Mouse (Mus musculus): Measurements from ENCODE around the gene Rcan3. TPM values are rescaled to one million over a fixed set of nuclear protein-coding genes. Genes with fewer than 3 reads are reported as not detected.

Gene Rcan3
- total and polyA plus RNA-seq, 3 experiments = 6.8 to 11.3 (median 8.5) TPM

GRCm38 (mm10) chr4:135385614-135386013 lies 48.0 kb downstream of the Rcan3 start:
- no peak for DNase-seq
- no peaks in the 10 kb centered on the region for H3K4me1 ChIP-seq (ENCODE audit: control insufficient read depth, insufficient read depth, low read length)
- H3K36me3 ChIP-seq (ENCODE audit: control insufficient read depth, insufficient read depth, low read length) = no peaks in the 10 kb centered on the region
- intact Hi-C loops (cut with DNase I) = no loop called here
- TF ChIP-seq EP300 (IDR thresholded peaks at IDR 0.05; ENCODE audit: insufficient read depth, low read depth, low read length) = no peak
- no peak for TF ChIP-seq CTCF (IDR thresholded peaks at IDR 0.05)
- TF ChIP-seq POLR2A (IDR thresholded peaks at IDR 0.05; ENCODE audit: insufficient read depth, low read depth, low read length) = no peak
- no peaks in the 10 kb centered on the region for H3K27me3 ChIP-seq (ENCODE audit: control insufficient read depth, insufficient read depth, low read length)
- H3K9ac ChIP-seq (ENCODE audit: low read depth, low read length) = no peak overlapping the region
- no peak overlapping the region for H3K4me3 ChIP-seq
- WGBS = 18% methylated on average over 10 of the region's 10 CpGs
- no peak overlapping the region for H3K27ac ChIP-seq
- H3K79me2 ChIP-seq (replicated peaks; ENCODE audit: control insufficient read depth, insufficient read depth, low read length) = no peaks in the 10 kb centered on the region

GRCm38 (mm10) chr4:135382316-135382715 lies 51.3 kb downstream of the Rcan3 start:
- Histone ChIP-seq H3K4me1 (ENCODE audit: control insufficient read depth, insufficient read depth, low read length) (no peaks in the 10 kb centered on the region), H3K27ac (no peak overlapping the region), H3K9ac (ENCODE audit: low read depth, low read length) (no peak overlapping the region), H3K27me3 (ENCODE audit: control insufficient read depth, insufficient read depth, low read length) (no peaks in the 10 kb centered on the region), H3K4me3 (no peak overlapping the region), H3K79me2 (replicated peaks; ENCODE audit: control insufficient read depth, insufficient read depth, low read length) (no peaks in the 10 kb centered on the region), H3K36me3 (ENCODE audit: control insufficient read depth, insufficient read depth, low read length) (no peaks in the 10 kb centered on the region)
- no peak for TF ChIP-seq POLR2A (IDR thresholded peaks at IDR 0.05; ENCODE audit: insufficient read depth, low read depth, low read length)
- TF ChIP-seq CTCF (IDR thresholded peaks at IDR 0.05) = peak; percentile 99
- TF ChIP-seq EP300 (IDR thresholded peaks at IDR 0.05; ENCODE audit: insufficient read depth, low read depth, low read length) = 0 out of 2 replicates have a peak, but pooled peaks have one; percentile 67
- peak; percentile 54 to 72 for DNase-seq
- intact Hi-C loops (cut with DNase I) = loop anchor here (1.0 to 2.0 kb wide), 2 partner anchors 29 to 284 kb away; no protein-coding TSS in a partner anchor
- WGBS = 3% methylated on average over 14 of the region's 14 CpGs

GRCm38 (mm10) chr4:135381355-135381754 lies 52.3 kb downstream of the Rcan3 start:
- no peak for TF ChIP-seq POLR2A (IDR thresholded peaks at IDR 0.05; ENCODE audit: insufficient read depth, low read depth, low read length)
- H3K9ac ChIP-seq (ENCODE audit: low read depth, low read length) = no peak overlapping the region
- no peaks in the 10 kb centered on the region for H3K79me2 ChIP-seq (replicated peaks; ENCODE audit: control insufficient read depth, insufficient read depth, low read length)
- no peaks in the 10 kb centered on the region for H3K4me1 ChIP-seq (ENCODE audit: control insufficient read depth, insufficient read depth, low read length)
- H3K27me3 ChIP-seq (ENCODE audit: control insufficient read depth, insufficient read depth, low read length) = no peaks in the 10 kb centered on the region
- WGBS = 64% methylated on average over 8 of the region's 8 CpGs
- intact Hi-C loops (cut with DNase I) = no loop called here
- DNase-seq = no peak
- no peak overlapping the region for H3K4me3 ChIP-seq
- H3K27ac ChIP-seq = no peak overlapping the region
- H3K36me3 ChIP-seq (ENCODE audit: control insufficient read depth, insufficient read depth, low read length) = no peaks in the 10 kb centered on the region

GRCm38 (mm10) chr4:135377241-135377640 lies 56.4 kb downstream of the Rcan3 start:
- Histone ChIP-seq H3K27me3 (ENCODE audit: control insufficient read depth, insufficient read depth, low read length) (no peaks in the 10 kb centered on the region), H3K4me3 (no peak overlapping the region), H3K27ac (no peak overlapping the region), H3K36me3 (ENCODE audit: control insufficient read depth, insufficient read depth, low read length) (no peaks in the 10 kb centered on the region), H3K9ac (ENCODE audit: low read depth, low read length) (no peak overlapping the region), H3K79me2 (replicated peaks; ENCODE audit: control insufficient read depth, insufficient read depth, low read length) (no peaks in the 10 kb centered on the region), H3K4me1 (ENCODE audit: control insufficient read depth, insufficient read depth, low read length) (no peaks in the 10 kb centered on the region)
- DNase-seq = no peak
- TF ChIP-seq POLR2A (IDR thresholded peaks at IDR 0.05; ENCODE audit: insufficient read depth, low read depth, low read length) (no peak), EP300 (IDR thresholded peaks at IDR 0.05; ENCODE audit: insufficient read depth, low read depth, low read length) (no peak), CTCF (IDR thresholded peaks at IDR 0.05) (no peak)
- WGBS = 76% methylated on average over 11 of the region's 11 CpGs
- intact Hi-C loops (cut with DNase I) = no loop called here

GRCm38 (mm10) chr4:135375444-135375843 lies 58.2 kb downstream of the Rcan3 start:
- H3K9ac ChIP-seq (ENCODE audit: low read depth, low read length) = no peak overlapping the region
- H3K27me3 ChIP-seq (ENCODE audit: control insufficient read depth, insufficient read depth, low read length) = no peaks in the 10 kb centered on the region
- no peaks in the 10 kb centered on the region for H3K4me1 ChIP-seq (ENCODE audit: control insufficient read depth, insufficient read depth, low read length)
- no peak for DNase-seq
- WGBS = 71% methylated on average over 3 of the region's 3 CpGs
- H3K36me3 ChIP-seq (ENCODE audit: control insufficient read depth, insufficient read depth, low read length) = no peaks in the 10 kb centered on the region
- no peak for TF ChIP-seq EP300 (IDR thresholded peaks at IDR 0.05; ENCODE audit: insufficient read depth, low read depth, low read length)
- peak; percentile 50 for TF ChIP-seq CTCF (IDR thresholded peaks at IDR 0.05)
- no peak overlapping the region for H3K27ac ChIP-seq
- no peaks in the 10 kb centered on the region for H3K79me2 ChIP-seq (replicated peaks; ENCODE audit: control insufficient read depth, insufficient read depth, low read length)
- no peak overlapping the region for H3K4me3 ChIP-seq
- intact Hi-C loops (cut with DNase I) = no loop called here

GRCm38 (mm10) chr4:135373299-135373698 lies 60.4 kb downstream of the Rcan3 start:
- Histone ChIP-seq H3K27me3 (ENCODE audit: control insufficient read depth, insufficient read depth, low read length) (no peaks in the 10 kb centered on the region), H3K27ac (no peak overlapping the region), H3K4me1 (ENCODE audit: control insufficient read depth, insufficient read depth, low read length) (no peaks in the 10 kb centered on the region), H3K36me3 (ENCODE audit: control insufficient read depth, insufficient read depth, low read length) (no peaks in the 10 kb centered on the region), H3K9ac (ENCODE audit: low read depth, low read length) (no peak overlapping the region), H3K79me2 (replicated peaks; ENCODE audit: control insufficient read depth, insufficient read depth, low read length) (no peaks in the 10 kb centered on the region), H3K4me3 (no peak overlapping the region)
- intact Hi-C loops (cut with DNase I) = no loop called here
- peak; percentile 19; the same call in 1 of the 2 replicates for TF ChIP-seq CTCF (IDR thresholded peaks at IDR 0.05)
- no peak for TF ChIP-seq EP300 (IDR thresholded peaks at IDR 0.05; ENCODE audit: insufficient read depth, low read depth, low read length)
- TF ChIP-seq POLR2A (IDR thresholded peaks at IDR 0.05; ENCODE audit: insufficient read depth, low read depth, low read length) = no peak
- WGBS = 83% methylated on average over 5 of the region's 5 CpGs
- DNase-seq = no peak

All from heart, adult 2 months (tissue).